Mouse (Mus musculus) midbrain, embryonic 12.5 days (tissue): ENCODE results near the gene Map3k10. TPM values are rescaled to one million over a fixed set of nuclear protein-coding genes. Genes with fewer than 3 reads are reported as not detected.

Experiments used
- ATAC-seq: fragments of 200-750 bp; cut with Nextera tagmentation; 2 replicates; pipeline ENCODE4 v1.8.0; 2017; ENCODE audit warnings: low read depth, moderate TSS enrichment, moderate library complexity; ENCODE audit not compliant: low FRiP score
- H3K27ac ChIP-seq: fragments of 300-500 bp; sonication (generic); replicated peaks from 2 replicates; pipeline ENCODE4 v1.5.1; 2016; ENCODE audit warnings: mild to moderate bottlenecking
- H3K27me3 ChIP-seq: fragments of 300-500 bp; sonication (generic); 2 replicates; pipeline ENCODE4 v1.6.1; 2016; ENCODE audit warnings: mild to moderate bottlenecking
- H3K36me3 ChIP-seq: fragments of 300-500 bp; sonication (generic); 2 replicates; pipeline ENCODE4 v1.6.1; 2016
- H3K4me1 ChIP-seq: fragments of 300-500 bp; sonication (generic); 2 replicates; pipeline ENCODE4 v1.6.1; 2016
- H3K4me2 ChIP-seq: fragments of 300-500 bp; sonication (generic); replicated peaks from 2 replicates; pipeline ENCODE4 v1.6.1; 2016; ENCODE audit warnings: mild to moderate bottlenecking, moderate library complexity
- H3K4me3 ChIP-seq: fragments of 300-500 bp; sonication (generic); 2 replicates; pipeline ENCODE4 v1.5.1; 2016; ENCODE audit warnings: mild to moderate bottlenecking
- H3K9ac ChIP-seq: fragments of 300-500 bp; sonication (generic); replicated peaks from 2 replicates; pipeline ENCODE4 v1.6.1; 2016; ENCODE audit warnings: mild to moderate bottlenecking, moderate library complexity
- H3K9me3 ChIP-seq: fragments of 300-500 bp; sonication (generic); 2 replicates; pipeline ENCODE4 v1.6.1; 2016; ENCODE audit warnings: mild to moderate bottlenecking
- WGBS: fragments of 180-500 bp; shearing (Covaris S2); methylation state at CpG from one replicate; pipeline ENCODE4 v1.1.7; 2016; 5-methylcytosine and 5-hydroxymethylcytosine counted together
- polyA plus RNA-seq: library from polyadenylated mRNA; unstranded; fragments of >200 nt; fragmentation: Nextera tagmentation; extraction: Ambion mirVana; gene quantifications from 2 replicates; pipeline ENCODE4 v1.2.1, GENCODE M21; 2016

Map3k10 gene
- polyA plus RNA-seq, 1 experiment from 2014 or later = 17.9 TPM

GRCm38 (mm10) chr7:27606481-27607254, 67.7 kb downstream of the Map3k10 start:
- 74% methylated on average over 10 of the region's 10 CpGs for WGBS
- Histone ChIP-seq H3K27me3 (no peaks in the 10 kb centered on the region), H3K4me1 (peaks cover 9% of the 10 kb centered on the region; the same call in 1 of the 2 replicates), H3K4me2 (no peak overlapping the region), H3K27ac (no peak overlapping the region), H3K9me3 (no peaks in the 10 kb centered on the region), H3K36me3 (peaks cover 27% of the 10 kb centered on the region), H3K9ac (no peak overlapping the region), H3K4me3 (no peak overlapping the region)
- no peak for ATAC-seq

Other genes starting within 250 kb of the Map3k10 start
- 0.67 and 0.78 TPM in 2 replicates for gene Sptbn4, start 226.9 kb downstream of the Map3k10 start, polyA plus RNA-seq
- 23.1 and 31.0 TPM in 2 replicates for gene Blvrb, start 226.6 kb downstream of the Map3k10 start, polyA plus RNA-seq
- 16.5 and 18.7 TPM in 2 replicates for gene Sertad3, start 200.8 kb downstream of the Map3k10 start, polyA plus RNA-seq
- 11.6 and 14.4 TPM in 2 replicates for gene Sertad1, start 187.7 kb downstream of the Map3k10 start, polyA plus RNA-seq
- 2.5 and 3.1 TPM in 2 replicates for gene Prx, start 175.3 kb downstream of the Map3k10 start, polyA plus RNA-seq
- 0.38 and 0.45 TPM in 2 replicates for gene Hipk4, start 151.3 kb downstream of the Map3k10 start, polyA plus RNA-seq
- 69.9 and 71.6 TPM in 2 replicates for gene Pld3, start 121.4 kb downstream of the Map3k10 start, polyA plus RNA-seq
- gene 2310022A10Rik, start 121.4 kb downstream of the Map3k10 start, polyA plus RNA-seq = 37.2 and 37.4 TPM in 2 replicates
- gene Akt2, start 83.0 kb downstream of the Map3k10 start, polyA plus RNA-seq = 79.6 and 90.9 TPM in 2 replicates
- 18.1 and 19.4 TPM in 2 replicates for gene Ttc9b, start 20.7 kb downstream of the Map3k10 start, polyA plus RNA-seq
- 9.3 and 9.9 TPM in 2 replicates for gene Zfp607b, start 14.7 kb upstream of the Map3k10 start, polyA plus RNA-seq
- gene Zfp60, start 56.8 kb upstream of the Map3k10 start, polyA plus RNA-seq = 102 and 112 TPM in 2 replicates
- 2.5 and 2.6 TPM in 2 replicates for gene Zfp626, start 132.6 kb upstream of the Map3k10 start, polyA plus RNA-seq
- gene Zfp59, start 164.0 kb upstream of the Map3k10 start, polyA plus RNA-seq = 10.7 and 12.0 TPM in 2 replicates
- 2.8 and 3.1 TPM in 2 replicates for gene Zfp607a, start 182.9 kb upstream of the Map3k10 start, polyA plus RNA-seq